Mouse (Mus musculus) spleen, adult 2 months (tissue): ENCODE measurements at regions not wholly inside any gene's neighbourhood (a gene's known extent, or its start where the extent isn't known, plus 50 kb on each side); places are given as distances from the start of the nearest gene placed in this dataset.

Experiments
- CTCF ChIP-seq: fragments of 200-500 bp; IDR thresholded peaks from 2 replicates; pipeline ENCODE4 v1.5.1; 2011; ENCODE audit warnings: mild to moderate bottlenecking, inconsistent platforms; ENCODE audit not compliant: insufficient read depth, insufficient read length, insufficient replicate concordance; ENCODE audit errors: extremely low read depth
- POLR2A ChIP-seq: fragments of 200-500 bp; IDR thresholded peaks from 2 replicates; pipeline ENCODE4 v1.6.1; 2011; ENCODE audit warnings: low read depth, low read length, inconsistent platforms

- TF ChIP-seq POLR2A: no peak
- no peak for TF ChIP-seq CTCF
These were observed 124.1 kb upstream of the Arg1 start for GRCm38 (mm10) chr10:25051368-25051874.
